Mouse (Mus musculus): ENCODE results near the gene Rbm48. TPM values are rescaled to one million over a fixed set of nuclear protein-coding genes. Genes with fewer than 3 reads are reported as not detected.

Rbm48 gene
- not detected in 2 replicates for polyA plus RNA-seq (2012; ENCODE audit: insufficient read depth, insufficient read length, low replicate concordance, missing spikeins)

DNA sequence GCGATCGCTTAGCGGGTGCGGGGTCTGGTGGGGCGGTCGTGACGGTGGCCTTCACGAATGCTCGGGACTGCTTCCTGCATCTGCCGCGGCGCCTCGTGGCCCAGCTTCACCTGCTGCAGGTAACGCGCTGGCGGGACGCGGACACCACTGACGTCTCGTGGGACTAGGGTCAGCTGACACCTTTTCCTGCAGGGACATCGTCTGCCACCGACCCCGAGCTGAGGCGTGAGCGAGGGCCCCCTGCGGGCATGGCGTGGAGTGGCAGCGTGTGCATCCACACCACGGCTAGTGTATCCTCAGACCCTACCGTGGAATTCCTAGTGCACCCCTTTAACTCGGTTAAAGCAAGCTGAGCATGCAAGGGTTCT, at the start of gene Rbm48:
TSS of gene Rbm48 (minus strand) at position 187 of the 368 bp plus-strand sequence.
- Histone ChIP-seq H3K4me3 (ENCODE audit: insufficient read depth, low read depth, low read length) (peak within 1 kb of the TSS; percentile 89), H3K4me1 (ENCODE audit: control insufficient read depth, insufficient read depth, low read length) (peaks cover 8% of the 10 kb centered on the region), H3K27ac (ENCODE audit: insufficient read depth, low read depth, low read length) (peak within 1 kb of the TSS; percentile 60)
- under 1% methylated on average over 31 of the region's 31 CpGs for WGBS
- no peak for TF ChIP-seq POLR2A (IDR thresholded peaks at IDR 0.05; ENCODE audit: insufficient read depth, low read depth, low read length)
- peak; percentile 42; the same call in 1 of the 2 replicates for TF ChIP-seq CTCF (IDR thresholded peaks at IDR 0.05; ENCODE audit: insufficient read depth, low read depth, low read length)

DNA sequence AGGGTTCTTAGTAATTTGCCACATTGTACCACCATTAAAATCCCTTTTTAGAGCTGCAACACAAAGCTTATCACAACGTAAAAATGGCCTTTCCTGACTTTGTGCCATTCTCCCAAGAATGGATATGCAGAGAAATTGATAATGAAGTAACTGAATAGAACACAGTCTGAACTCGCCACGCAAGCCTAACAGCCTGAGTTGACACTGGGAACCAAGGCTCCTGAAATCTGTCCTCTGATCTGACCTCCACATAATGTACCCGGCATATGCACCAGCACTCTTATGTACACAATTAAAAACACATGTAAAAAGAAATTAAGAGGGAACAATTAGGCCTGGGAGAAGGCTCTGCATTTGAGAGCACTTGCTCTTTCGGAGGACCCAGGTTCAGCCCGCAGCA, 48.9 kb upstream of the Rbm48 start:
- WGBS, result 73% methylated on average over 6 of the region's 6 CpGs
- Histone ChIP-seq H3K4me3 (ENCODE audit: insufficient read depth, low read depth, low read length) (no peak overlapping the region), H3K27ac (ENCODE audit: insufficient read depth, low read depth, low read length) (no peak overlapping the region), H3K4me1 (ENCODE audit: control insufficient read depth, insufficient read depth, low read length) (peaks cover 2% of the 10 kb centered on the region; the same call in 1 of the 2 replicates)
- no peak for TF ChIP-seq POLR2A (IDR thresholded peaks at IDR 0.05; ENCODE audit: insufficient read depth, low read depth, low read length)
- TF ChIP-seq CTCF (IDR thresholded peaks at IDR 0.05; ENCODE audit: insufficient read depth, low read depth, low read length), result no peak

DNA sequence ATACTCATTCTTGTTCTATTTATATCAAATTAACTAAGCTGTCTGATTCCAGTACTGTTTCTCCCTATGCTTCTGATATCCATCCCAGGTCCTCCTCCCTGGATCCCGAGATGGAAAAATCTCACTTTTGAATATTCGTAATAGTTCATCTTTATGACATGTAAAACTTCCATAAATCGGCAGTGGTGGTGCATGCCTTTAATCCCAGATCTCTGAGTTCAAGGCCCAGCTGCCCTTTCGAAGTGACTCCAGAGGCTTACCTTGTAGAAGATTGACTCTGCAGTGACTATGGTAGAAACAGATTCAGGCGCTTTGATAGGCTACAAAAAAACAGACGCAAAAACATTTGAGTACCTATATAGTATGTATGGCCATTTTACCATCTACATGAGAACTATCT, 48.2 kb upstream of the Rbm48 start:
- 93% methylated on average over 6 of the region's 6 CpGs for WGBS
- Histone ChIP-seq H3K4me3 (ENCODE audit: insufficient read depth, low read depth, low read length) (no peak overlapping the region), H3K27ac (ENCODE audit: insufficient read depth, low read depth, low read length) (no peak overlapping the region), H3K4me1 (ENCODE audit: control insufficient read depth, insufficient read depth, low read length) (peaks cover 2% of the 10 kb centered on the region; the same call in 1 of the 2 replicates)
- no peak for TF ChIP-seq POLR2A (IDR thresholded peaks at IDR 0.05; ENCODE audit: insufficient read depth, low read depth, low read length)
- TF ChIP-seq CTCF (IDR thresholded peaks at IDR 0.05; ENCODE audit: insufficient read depth, low read depth, low read length), result no peak

DNA sequence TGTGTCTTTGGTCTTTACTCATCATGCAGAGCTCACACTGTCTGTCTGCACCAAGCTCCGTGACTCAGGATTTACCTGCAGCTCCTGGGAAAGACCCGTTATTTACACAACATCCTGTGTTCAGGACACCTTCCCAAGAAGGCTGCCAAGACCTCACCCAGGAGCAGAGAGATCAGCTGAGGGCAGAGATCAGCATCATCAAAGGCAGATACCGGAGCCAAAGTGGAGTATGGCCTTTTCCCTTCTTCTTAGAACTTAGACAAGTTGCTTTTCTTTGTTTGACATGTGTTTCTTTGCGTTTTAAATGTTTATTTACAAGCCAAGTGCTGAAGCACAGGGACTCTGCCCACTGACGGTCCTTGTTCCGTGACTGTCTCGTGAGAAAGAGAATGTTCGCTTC, 38.9 kb upstream of the Rbm48 start:
- WGBS, result 80% methylated on average over 8 of the region's 8 CpGs
- H3K27ac ChIP-seq (ENCODE audit: insufficient read depth, low read depth, low read length), result no peak overlapping the region
- H3K4me1 ChIP-seq (ENCODE audit: control insufficient read depth, insufficient read depth, low read length), result no peaks in the 10 kb centered on the region
- no peak for TF ChIP-seq CTCF (IDR thresholded peaks at IDR 0.05; ENCODE audit: insufficient read depth, low read depth, low read length)
- TF ChIP-seq POLR2A (IDR thresholded peaks at IDR 0.05; ENCODE audit: insufficient read depth, low read depth, low read length), result no peak
- H3K4me3 ChIP-seq (ENCODE audit: insufficient read depth, low read depth, low read length), result no peak overlapping the region

DNA sequence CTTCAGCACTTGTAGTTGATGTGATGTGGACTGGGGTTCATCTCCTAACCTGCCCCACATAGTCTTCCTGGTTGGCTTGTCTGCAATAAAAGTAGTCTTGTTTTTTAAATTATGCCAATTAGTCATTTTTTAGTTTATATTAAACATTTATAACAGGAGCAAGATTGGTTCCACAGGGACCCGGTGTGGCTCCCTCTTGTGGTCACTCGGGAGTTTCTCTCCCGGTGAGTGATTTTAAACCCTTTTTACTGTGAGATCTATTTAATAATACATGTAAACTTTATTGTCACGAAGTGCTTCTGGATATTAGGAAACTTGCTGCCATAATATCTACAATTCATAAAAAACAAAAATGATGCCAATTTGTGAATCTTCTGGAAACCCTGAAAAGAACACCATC, 37.6 kb upstream of the Rbm48 start:
- no peaks in the 10 kb centered on the region for H3K4me1 ChIP-seq (ENCODE audit: control insufficient read depth, insufficient read depth, low read length)
- no peak overlapping the region for H3K4me3 ChIP-seq (ENCODE audit: insufficient read depth, low read depth, low read length)
- TF ChIP-seq POLR2A (IDR thresholded peaks at IDR 0.05; ENCODE audit: insufficient read depth, low read depth, low read length), result no peak
- TF ChIP-seq CTCF (IDR thresholded peaks at IDR 0.05; ENCODE audit: insufficient read depth, low read depth, low read length), result no peak
- 75% methylated on average over 4 of the region's 4 CpGs for WGBS
- no peak overlapping the region for H3K27ac ChIP-seq (ENCODE audit: insufficient read depth, low read depth, low read length)

DNA sequence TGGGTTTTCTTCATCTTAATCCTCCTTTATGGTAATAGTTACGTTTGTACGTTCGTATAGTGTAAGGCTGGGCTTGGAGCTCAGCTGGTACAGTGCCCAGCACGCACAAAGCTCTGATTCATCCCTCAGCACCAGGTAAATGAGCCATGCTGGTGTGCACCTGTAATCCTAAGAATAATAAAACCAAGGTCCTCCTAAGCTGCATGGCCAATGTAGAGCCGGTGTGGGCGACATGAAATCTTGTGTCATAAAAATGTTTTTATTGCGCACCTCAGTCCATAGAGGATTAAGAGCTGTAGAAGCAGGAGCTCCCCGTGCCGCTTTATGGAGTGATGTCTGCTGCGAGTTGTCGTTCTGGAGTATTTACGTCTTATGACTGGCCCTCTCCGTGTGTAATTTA, 36.9 kb upstream of the Rbm48 start:
- WGBS, result 94% methylated on average over 13 of the region's 13 CpGs

DNA sequence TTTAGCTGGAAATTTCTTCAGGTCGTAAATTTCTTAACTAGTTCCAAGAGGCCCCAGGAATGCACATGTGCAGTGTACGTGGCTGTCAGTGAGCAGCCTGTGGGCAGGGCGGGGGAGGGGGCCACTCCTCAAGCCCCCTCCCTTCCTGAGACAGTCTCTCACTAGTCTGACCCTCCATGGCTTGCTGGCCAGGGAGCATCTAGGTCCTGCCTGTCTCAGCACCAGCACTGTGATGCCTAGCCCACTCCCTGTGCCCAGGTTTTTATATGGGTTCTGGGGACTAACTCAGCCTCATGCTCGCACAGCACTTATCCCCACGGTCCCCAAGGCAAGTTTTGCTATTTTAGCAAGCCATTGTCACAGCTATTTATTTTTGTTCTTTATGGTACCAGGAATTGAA, 35.9 kb upstream of the Rbm48 start:
- WGBS, result 89% methylated on average over 5 of the region's 5 CpGs
- TF ChIP-seq POLR2A (IDR thresholded peaks at IDR 0.05; ENCODE audit: insufficient read depth, low read depth, low read length) (no peak), CTCF (IDR thresholded peaks at IDR 0.05; ENCODE audit: insufficient read depth, low read depth, low read length) (no peak)
- Histone ChIP-seq H3K4me1 (ENCODE audit: control insufficient read depth, insufficient read depth, low read length) (no peaks in the 10 kb centered on the region), H3K27ac (ENCODE audit: insufficient read depth, low read depth, low read length) (no peak overlapping the region), H3K4me3 (ENCODE audit: insufficient read depth, low read depth, low read length) (no peak overlapping the region)

More for the DNA sequence above, 36.9 kb upstream of the Rbm48 start:
- Histone ChIP-seq H3K4me1 (ENCODE audit: control insufficient read depth, insufficient read depth, low read length) (no peaks in the 10 kb centered on the region), H3K27ac (ENCODE audit: insufficient read depth, low read depth, low read length) (no peak overlapping the region), H3K4me3 (ENCODE audit: insufficient read depth, low read depth, low read length) (no peak overlapping the region)
- no peak for TF ChIP-seq CTCF (IDR thresholded peaks at IDR 0.05; ENCODE audit: insufficient read depth, low read depth, low read length)
- TF ChIP-seq POLR2A (IDR thresholded peaks at IDR 0.05; ENCODE audit: insufficient read depth, low read depth, low read length), result no peak

DNA sequence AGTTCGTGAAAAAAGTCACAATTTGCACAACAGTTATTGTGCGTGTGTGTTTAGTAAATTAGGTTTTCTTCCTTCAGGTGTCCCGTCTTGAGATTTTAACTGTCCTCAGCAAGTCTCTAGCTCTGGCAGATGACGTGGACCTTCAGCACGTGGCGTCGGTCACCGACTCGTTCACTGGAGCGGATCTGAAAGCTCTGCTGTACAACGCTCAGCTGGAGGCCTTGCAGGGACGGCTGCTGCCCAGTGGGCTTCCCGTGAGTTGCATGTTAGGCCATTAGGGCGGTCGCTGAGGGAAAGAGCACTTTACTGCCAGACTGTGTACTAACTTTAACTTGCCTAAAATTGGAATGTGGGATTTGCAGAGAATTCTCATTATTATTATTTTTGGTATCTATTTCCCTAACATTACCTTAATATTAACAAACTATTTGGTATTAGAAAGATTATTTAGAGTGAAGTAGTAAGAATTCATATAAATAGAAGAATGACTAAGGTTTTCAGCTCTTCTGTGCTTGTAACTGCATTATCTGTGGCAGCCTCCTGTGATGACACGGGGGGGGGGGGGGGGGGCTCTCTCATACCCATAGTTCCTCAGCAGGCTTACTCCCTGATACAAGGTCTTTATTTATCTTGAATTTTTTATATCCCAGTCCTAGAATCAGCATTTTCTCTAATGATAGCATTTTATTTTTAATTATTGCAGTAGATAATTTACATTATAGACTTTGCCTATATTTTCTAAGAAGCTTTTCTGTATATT, 35.3 kb upstream of the Rbm48 start:
- no peaks in the 10 kb centered on the region for H3K4me1 ChIP-seq (ENCODE audit: control insufficient read depth, insufficient read depth, low read length)
- TF ChIP-seq POLR2A (IDR thresholded peaks at IDR 0.05; ENCODE audit: insufficient read depth, low read depth, low read length) (no peak), CTCF (IDR thresholded peaks at IDR 0.05; ENCODE audit: insufficient read depth, low read depth, low read length) (no peak)
- 58% methylated on average over 16 of the region's 16 CpGs for WGBS
- H3K27ac ChIP-seq (ENCODE audit: insufficient read depth, low read depth, low read length), result no peak overlapping the region
- no peak overlapping the region for H3K4me3 ChIP-seq (ENCODE audit: insufficient read depth, low read depth, low read length)

DNA sequence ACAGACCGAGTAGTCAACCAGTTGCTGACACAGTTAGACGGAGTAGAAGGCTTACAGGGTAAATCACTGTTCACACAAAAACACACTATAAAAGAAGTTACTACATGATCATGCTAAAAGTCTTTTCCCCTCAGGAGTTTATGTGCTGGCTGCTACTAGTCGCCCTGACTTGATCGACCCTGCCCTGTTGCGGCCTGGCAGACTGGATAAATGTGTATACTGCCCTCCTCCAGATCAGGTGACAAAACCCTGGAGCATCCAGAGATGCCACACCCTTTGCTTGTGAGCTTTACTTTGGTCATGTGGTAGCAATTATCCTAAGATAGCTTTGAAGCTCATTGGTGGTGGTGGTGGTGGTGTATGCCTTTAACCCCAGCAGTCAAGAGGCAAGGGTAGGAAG, 33.7 kb upstream of the Rbm48 start:
- Histone ChIP-seq H3K27ac (ENCODE audit: insufficient read depth, low read depth, low read length) (no peak overlapping the region), H3K4me1 (ENCODE audit: control insufficient read depth, insufficient read depth, low read length) (no peaks in the 10 kb centered on the region), H3K4me3 (ENCODE audit: insufficient read depth, low read depth, low read length) (no peak overlapping the region)
- WGBS, result 98% methylated on average over 5 of the region's 5 CpGs
- TF ChIP-seq CTCF (IDR thresholded peaks at IDR 0.05; ENCODE audit: insufficient read depth, low read depth, low read length) (no peak), POLR2A (IDR thresholded peaks at IDR 0.05; ENCODE audit: insufficient read depth, low read depth, low read length) (no peak)

All from olfactory bulb, adult 2 months (tissue).